Mouse (Mus musculus): ENCODE results near the gene Gipr. TPM values are rescaled to one million over a fixed set of nuclear protein-coding genes. Genes with fewer than 3 reads are reported as not detected.

Gipr gene
- polyA plus RNA-seq, 1 experiment, result 0.68 TPM

DNA sequence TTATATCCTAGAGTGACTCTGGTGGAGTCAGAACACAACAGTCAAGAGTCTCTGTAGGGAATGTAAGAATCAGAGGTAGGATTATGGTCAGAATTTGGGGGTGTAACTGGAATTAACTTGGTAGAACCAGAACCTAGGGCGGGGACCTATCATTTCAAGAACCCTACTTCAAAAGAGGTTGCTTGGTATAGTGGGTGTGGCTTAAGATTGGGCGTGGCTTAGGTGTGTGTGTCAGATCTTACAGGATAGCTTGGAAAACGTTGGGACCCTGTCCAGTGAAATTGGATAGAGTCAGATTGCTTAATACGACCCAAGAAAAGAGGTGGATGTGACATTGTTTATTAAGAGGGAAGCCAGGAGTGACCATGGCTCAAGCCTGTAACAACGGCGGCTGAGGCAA is 14.0 kb upstream of the Gipr start:
- 30% methylated on average over 6 of the region's 6 CpGs for WGBS
- DNase-seq (ENCODE audit: low read depth, low spot score), result no peak

DNA sequence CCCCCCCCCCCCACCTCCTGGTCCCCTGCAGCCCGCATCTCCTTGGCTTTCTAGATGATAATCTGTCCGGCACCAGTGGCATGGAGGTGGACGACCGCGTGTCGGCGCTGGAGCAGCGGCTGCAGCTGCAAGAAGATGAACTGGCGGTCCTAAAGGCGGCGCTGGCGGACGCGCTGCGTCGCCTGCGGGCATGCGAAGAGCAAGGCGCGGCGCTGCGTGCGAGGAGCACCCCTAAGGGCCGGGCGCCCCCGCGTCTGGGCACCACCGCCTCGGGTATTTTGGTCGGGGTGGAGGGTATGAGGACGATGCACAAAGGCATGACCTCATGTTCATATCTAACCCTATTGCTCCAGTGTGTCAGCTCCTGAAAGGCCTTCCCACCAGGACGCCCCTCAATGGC is 13.2 kb upstream of the Gipr start:
- 3% methylated on average over 30 of the region's 32 CpGs for WGBS
- no peak for DNase-seq (ENCODE audit: low read depth, low spot score)

DNA sequence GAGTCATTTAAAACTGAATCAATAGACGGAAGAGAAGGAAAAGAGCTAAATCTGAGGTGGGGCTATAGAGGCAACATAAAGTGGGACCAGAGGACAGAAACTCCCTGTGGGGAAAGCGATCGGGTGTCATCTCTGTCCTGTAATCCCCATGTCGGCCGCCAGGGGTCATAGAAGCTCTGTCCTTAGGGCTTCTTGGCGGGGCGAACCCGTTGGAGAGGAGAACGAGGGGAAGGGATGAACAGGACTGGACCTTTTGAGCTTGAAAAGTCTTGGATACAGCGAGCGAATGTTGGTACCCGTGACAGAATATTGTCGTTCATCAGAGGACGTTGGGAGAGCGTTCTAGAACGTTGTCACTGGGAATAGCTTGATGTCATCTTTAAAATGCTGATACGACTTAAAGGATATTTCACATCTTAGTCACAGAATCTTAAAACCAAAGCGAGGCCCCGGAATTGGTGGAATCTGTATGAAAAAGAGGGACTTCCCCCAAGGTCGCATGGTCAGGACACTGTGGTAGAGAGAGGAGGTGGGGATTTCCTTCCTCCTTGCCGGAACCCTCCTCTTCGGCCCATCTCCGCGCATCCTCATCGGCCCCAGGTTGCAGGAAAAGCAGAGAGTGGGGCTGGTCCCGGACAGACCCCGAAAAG is 12.6 kb upstream of the Gipr start:
- WGBS, result 9% methylated on average over 27 of the region's 27 CpGs
- no peak for DNase-seq (ENCODE audit: low read depth, low spot score)

DNA sequence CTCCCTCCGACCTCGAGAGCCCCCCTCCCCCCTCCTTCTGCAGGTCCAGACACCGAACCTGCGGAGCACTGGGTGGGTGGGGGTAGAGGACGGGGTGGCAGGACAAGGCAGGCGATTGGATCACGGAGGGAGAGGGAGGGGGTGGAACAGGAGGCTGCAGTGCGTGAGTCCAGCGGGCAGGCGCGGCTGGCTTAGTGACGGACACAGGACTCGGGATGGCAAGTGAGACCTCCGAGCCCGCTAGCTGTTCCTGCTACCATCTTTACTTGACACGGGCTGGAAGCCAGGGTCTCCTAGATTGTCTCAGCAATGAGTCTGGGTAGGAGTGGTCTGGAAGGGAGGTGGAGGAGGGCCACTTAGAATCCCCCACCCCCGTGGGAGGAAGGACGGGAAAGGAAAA is 12.1 kb upstream of the Gipr start:
- 22% methylated on average over 18 of the region's 18 CpGs for WGBS
- DNase-seq (ENCODE audit: low read depth, low spot score), result no peak

DNA sequence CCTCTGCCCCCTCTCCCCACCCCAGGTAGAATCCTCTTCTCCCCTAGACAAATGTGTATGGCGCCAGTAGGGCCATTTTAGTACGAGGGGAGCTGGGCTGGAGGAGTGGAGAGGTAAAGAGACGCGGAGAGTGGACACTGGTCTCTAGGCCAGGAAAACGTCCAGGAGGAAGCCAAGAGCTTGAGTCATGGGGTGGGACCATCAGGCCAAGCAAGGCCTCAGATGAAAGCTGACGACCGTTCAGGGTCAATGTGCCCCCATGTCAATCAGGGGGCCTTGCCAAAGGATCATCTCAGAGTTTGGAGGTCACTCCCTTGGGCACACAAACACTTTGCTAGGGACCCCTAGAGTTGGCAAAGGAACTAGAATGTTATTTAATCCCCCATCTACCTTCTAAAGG is 11.3 kb upstream of the Gipr start:
- no peak for DNase-seq (ENCODE audit: low read depth, low spot score)
- WGBS, result 71% methylated on average over 7 of the region's 7 CpGs

DNA sequence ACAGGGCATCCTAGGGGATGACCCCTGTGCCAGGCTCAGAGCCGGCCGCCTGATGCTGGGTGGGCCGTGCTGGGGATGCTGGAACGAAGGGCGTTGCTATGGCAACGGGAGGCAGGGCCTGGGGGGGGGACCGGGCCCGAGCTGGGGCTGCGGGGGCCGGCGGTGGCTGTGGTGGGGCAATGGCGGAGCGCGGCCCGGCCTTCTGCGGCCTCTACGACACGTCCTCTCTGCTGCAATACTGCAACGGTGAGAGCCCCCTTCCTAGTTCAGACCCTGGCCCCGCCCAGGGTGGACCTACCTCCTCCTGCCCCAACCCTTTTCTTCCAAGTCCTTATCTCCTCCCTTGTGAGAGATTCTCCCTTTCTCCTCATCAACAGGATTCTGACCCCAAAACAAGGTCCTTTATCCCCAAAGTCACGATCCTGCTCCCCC is 10.6 kb upstream of the Gipr start:
- DNase-seq (ENCODE audit: low read depth, low spot score), result no peak
- WGBS, result 17% methylated on average over 21 of the region's 21 CpGs

DNA sequence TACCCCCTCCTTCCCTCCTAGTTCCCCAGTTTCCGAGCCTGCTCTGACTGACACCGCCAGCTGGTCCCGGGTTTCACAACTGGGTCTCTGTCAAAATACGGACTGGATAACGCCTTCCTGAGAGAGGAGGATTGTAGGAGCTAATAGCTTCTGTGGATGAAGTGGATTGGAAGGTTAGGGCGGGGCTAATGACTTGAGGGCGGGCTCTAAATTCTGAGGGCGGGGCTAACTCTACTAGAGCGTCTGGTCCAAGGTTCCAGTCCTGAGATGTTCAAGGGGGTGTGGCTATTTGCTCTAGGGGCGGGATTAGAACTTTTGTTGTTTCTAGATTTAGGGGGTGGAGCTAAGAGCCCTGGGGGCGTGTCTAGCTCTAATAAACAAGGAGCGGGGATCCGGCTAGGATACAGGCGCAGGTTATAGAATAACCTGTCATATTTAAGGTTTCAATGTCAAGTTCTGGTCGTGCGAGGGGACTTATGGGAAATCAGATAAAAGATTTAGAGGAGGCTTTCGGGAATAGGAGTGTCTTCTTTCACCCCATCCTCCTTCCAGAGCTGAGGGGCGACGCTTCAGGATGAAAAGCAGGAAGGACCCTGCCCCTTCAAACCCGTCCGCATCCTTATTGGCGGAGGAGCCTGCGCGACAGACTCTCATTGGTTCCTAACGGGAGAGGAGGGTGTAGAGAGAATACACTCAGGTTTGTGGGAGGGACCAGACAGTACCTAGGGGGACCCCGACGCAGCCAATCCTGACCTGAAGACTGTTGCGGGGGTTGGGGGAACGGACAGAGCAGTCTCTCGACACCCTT is 10.0 kb upstream of the Gipr start, which contains the start of gene Eml2:
Gene Eml2 (plus strand): TSS at position 714 of the 808 bp plus-strand sequence.
- DNase-seq (ENCODE audit: low read depth, low spot score), result no peak
- 4% methylated on average over 30 of the region's 30 CpGs for WGBS

DNA sequence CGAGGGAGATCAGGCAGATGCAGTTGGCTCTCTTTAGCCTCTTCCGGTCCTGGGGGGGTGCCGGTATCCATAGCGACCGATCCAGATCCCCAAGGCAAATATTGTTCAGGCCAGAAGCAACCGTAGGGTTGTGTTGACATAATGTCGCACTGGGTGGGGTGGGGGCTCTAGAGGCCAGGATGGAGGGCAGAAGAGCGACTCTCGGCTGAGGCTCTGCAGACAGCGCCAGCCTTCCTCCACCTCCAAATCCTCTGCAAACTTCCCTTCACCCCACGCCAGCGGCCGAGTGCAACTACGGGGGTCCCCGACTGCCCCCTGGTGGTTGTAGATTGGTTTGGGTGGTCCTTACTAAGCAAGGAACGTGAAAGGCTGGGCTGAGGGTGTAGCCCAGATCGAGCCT is 6.9 kb upstream of the Gipr start:
- 3% methylated on average over 17 of the region's 17 CpGs for WGBS
- no peak for DNase-seq (ENCODE audit: low read depth, low spot score)

DNA sequence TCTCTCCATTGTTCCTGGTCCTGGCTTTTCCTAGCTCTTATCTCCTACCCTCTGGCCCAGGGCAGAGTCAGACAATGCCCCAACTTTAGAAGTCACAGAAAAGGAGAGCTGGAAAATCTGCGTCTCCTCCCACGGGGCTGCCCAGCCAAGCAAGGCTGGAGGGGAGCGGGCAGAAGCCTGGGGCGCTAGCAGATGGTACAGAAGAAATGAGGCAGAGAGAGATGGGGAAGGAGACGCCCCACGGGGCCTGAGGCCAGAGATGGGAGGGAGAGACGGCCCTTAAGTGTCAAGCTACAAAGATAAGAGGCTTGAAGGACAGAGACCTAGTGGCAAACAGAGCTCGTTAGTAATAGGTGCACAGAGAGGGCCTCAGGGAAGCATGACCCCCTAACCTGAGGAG is 5.9 kb upstream of the Gipr start:
- 70% methylated on average over 8 of the region's 8 CpGs for WGBS

DNA sequence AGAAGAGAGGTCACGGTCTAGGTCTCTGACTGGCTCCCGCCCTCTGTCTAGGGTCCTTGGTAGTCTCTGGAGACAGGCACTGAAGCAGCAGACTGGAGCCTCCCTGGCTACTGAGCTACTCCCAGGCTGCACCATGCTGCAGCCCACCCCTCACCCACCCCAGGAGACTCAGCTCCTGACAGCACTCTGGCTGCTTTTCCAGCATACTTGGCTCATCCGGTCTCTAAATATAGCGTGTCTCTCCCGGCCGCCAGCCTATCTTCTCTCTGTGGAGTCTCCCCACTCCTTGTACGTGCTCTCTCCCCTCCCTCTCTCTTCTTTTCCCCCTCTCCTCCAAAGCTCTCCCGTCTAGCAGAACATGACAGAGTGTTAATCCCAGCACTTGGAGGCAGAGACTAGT is 4.2 kb upstream of the Gipr start:
- WGBS, result 48% methylated on average over 8 of the region's 8 CpGs
- no peak for DNase-seq (ENCODE audit: low read depth, low spot score)

More for the DNA sequence above, 5.9 kb upstream of the Gipr start:
- no peak for DNase-seq (ENCODE audit: low read depth, low spot score)

DNA sequence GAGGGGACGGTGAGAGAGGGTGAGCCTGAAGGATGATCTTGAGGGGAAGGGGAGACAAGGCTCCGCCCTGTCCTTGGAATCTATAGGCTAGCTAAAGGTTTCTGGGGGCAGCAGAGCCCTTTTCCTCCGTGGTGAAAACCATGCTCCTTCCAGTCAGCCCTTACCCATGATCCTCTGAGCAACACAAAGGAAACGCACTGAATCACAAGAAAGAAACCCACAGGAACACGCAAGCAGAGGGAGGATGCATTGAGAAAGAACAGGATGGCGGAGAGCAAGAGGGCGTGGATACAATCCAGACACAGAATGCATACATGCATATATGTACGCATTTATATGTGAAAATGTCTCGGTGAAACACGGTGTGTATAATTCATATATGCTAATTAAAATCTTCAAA is 3.6 kb upstream of the Gipr start:
- 59% methylated on average over 10 of the region's 10 CpGs for WGBS
- no peak for DNase-seq (ENCODE audit: low read depth, low spot score)

DNA sequence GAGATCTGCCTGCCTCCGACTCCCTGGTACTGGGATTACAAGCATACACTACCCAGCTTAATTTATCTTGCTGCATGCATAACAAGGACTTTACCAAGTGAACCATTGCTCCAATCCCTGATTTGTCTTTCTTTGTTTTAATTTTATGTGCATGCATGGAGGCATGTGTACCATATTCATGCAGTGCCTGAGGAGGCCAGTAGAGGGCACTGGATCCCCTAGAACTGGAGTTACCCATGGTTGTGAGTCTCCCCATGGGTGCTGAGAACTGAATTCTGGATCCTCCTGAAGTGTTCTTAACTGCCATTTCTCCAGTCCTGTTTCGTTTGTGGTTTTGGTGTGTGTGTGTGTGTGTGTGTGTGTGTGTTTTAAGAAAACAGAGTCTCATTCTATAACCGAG is 1.1 kb upstream of the Gipr start:
- no peak for DNase-seq (ENCODE audit: low read depth, low spot score)
- WGBS, result 86% methylated on average over 3 of the region's 3 CpGs

DNA sequence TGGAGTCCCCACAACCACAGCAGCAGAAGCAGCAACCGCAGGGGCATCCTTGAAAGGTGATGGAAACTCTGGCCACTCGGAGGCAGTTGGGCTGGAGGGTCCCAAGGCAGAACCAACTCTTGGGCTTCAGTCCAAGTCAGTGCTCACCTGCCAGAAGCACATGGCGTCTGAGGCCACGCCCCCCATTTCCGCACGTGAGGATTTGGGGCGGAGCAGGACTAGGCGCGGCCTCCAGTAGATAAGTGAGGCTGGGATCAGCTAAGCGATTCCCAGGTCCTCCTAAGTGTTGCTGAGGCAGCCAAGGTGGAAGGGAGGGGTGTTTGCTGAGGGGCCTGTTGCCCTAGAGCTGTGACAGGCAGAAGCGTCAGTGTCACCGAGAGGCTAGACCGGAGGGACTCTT is 949 bp downstream of the Gipr start:
- no peak for DNase-seq (ENCODE audit: low read depth, low spot score)
- WGBS, result 8% methylated on average over 13 of the region's 13 CpGs

DNA sequence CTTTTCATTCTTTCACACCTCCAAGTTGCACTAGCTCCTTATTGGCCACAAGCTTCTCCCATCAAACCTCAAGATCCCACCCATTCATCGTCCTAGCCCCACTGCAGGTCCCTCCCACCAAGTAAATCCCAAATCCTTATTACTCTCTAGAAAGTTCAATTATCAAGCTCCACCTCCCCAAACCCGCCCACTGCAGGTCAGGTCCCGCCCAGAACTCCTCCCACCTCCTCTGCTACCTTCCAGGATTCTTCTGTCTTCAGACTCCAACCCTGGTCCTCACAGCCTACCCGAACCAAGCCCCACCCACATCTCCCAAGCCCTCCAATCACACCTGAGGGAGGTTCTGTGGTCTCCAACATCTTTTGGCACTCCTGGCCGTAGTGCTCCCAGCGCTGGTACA is 1.7 kb downstream of the Gipr start:
- 2% methylated on average over 6 of the region's 6 CpGs for WGBS
- DNase-seq (ENCODE audit: low read depth, low spot score), result no peak

DNA sequence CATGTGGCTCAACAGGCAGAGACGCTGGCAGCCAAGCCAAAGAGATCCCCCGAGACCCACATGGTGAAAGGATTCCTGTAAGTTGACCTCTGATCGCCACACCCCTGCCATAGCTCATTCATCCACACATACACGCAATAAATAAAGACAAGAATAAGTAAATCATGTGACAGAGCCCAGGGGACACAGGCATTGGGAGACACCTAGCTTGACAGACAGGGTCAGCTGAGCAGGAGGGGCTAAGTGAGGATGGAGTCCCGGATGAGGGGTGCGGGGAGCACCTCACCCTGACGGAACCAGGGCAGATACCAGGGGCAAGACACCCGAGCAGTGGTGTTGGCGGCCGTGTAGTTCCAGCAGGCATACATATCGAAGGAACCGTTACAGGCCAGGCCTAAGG is 2.2 kb downstream of the Gipr start:
- 17% methylated on average over 12 of the region's 12 CpGs for WGBS
- no peak for DNase-seq (ENCODE audit: low read depth, low spot score)

DNA sequence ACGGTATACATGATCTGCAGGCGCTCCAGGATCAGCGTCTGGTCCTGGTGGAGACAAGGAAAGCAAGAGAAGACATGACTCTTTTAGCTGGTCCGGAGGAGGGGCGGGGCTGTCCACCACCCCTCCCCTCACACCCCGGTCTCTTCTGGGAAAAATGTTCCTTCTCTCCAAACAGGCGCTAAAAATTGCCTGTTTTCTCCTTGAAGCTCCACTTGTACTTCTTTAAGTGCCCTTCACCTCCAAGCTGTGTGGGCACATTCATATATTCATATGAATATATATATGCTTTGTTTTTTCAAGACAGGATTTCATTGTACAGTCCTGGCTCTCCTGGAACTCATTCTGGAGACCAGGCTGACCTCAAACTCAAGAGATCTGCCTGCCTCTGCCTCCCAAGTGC is 3.0 kb downstream of the Gipr start:
- DNase-seq (ENCODE audit: low read depth, low spot score), result no peak
- WGBS, result 80% methylated on average over 7 of the region's 7 CpGs

DNA sequence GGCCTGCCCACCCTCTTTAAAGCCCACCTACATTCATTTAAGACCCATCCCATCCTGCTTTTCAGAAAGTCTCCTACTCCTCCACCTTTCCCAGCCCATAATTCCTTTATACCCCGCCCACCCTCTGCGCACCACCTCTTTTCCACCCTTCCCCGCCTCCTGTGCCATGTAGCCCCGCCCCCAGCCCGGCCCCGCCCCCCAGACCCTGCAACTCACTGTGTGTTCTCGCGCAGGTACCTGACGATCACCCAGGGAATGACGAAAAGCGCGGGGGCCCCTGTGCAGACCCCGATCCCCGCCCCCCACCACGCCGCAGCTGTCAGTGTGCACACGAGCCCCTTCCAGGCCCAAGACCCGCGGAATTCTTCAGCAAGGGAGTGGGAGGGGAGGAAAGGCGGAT is 5.8 kb downstream of the Gipr start:
- WGBS, result 2% methylated on average over 20 of the region's 20 CpGs
- no peak for DNase-seq (ENCODE audit: low read depth, low spot score)

DNA sequence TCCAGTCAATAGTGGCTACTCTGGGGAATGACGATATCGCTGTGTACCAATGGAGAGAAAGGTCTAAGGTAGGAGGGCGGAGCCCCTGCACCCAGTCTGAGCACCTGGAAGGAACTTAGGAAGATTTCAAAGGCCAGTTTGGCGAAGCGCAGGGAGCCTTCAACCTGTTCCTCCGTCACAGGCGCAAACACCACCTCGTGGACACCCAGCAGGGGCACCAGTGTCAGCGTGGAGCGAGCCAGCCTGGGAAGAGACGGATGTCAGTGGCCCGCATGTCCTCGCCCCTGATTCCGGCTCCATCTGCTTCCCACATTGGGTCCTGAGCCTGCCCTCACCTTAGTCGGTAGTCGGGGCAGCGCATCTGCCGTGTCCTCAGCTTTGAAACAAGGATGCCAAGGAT is 6.5 kb downstream of the Gipr start:
- DNase-seq (ENCODE audit: low read depth, low spot score), result no peak
- 13% methylated on average over 18 of the region's 18 CpGs for WGBS

DNA sequence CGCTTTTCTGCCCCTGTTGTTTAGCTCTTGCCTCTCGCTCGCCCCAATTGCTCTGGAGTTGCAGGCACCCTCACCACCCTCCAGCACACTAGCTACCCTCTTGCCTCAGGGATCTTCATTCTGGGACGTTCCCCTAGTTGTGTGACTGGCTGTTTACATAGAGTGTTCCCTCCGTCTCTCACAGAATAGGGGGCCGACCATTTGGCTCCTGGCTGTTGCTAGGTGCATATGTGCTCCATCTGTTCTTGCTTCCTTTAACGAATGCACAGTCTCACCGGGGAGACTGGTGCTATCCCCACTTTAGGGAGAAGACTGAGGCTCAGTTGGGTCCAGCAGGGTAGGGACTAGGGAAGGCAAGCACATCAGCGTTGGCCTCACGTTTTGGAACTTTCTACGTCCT is 7.3 kb downstream of the Gipr start:
- 74% methylated on average over 11 of the region's 11 CpGs for WGBS
- no peak for DNase-seq (ENCODE audit: low read depth, low spot score)

DNA sequence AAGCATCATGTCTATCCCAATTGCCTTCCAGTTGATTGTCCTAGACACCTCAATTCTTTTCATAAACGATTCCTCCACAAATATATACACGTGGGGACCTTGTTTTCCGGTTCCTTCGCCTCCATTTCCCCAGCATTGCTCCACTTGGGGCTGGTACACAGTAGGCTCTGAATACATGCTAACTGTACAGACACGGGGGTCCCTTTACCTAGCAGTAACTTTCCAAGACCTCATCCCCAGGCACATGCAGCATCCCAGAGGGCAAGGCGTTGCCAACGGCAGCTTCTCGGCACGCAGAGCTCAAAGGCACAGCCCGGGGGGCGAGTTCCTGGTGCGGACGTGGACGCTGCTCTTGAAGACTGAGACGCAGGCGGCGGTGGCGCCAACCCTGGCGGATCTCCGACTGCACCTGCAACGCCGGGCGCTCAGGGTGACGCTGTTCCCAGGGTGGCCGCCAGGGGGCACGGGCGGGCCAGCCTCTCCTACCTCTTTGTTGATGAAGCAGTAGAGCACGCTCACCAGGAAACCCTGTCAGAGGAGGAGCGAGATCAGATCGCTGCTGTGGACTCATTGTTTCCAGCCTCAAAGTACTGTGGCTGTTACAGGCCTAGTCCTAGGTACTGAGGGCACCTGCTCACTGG is 8.6 kb downstream of the Gipr start:
- WGBS, result 4% methylated on average over 30 of the region's 30 CpGs
- no peak for DNase-seq (ENCODE audit: low read depth, low spot score)

All from large intestine, adult 2 months (tissue).